Mouse (Mus musculus) spleen, postnatal 14 days (tissue): ENCODE measurements at regions not wholly inside any gene's neighbourhood (a gene's known extent, or its start where the extent isn't known, plus 50 kb on each side); places are given as distances from the start of the nearest gene placed in this dataset.

Source experiments
- DNase-seq, 2 experiments: peaks; one replicate each; pipeline ENCODE4 v3.0.0; 2021 to 2022; ENCODE audit warnings: low spot score in 2 of 2

DNA sequence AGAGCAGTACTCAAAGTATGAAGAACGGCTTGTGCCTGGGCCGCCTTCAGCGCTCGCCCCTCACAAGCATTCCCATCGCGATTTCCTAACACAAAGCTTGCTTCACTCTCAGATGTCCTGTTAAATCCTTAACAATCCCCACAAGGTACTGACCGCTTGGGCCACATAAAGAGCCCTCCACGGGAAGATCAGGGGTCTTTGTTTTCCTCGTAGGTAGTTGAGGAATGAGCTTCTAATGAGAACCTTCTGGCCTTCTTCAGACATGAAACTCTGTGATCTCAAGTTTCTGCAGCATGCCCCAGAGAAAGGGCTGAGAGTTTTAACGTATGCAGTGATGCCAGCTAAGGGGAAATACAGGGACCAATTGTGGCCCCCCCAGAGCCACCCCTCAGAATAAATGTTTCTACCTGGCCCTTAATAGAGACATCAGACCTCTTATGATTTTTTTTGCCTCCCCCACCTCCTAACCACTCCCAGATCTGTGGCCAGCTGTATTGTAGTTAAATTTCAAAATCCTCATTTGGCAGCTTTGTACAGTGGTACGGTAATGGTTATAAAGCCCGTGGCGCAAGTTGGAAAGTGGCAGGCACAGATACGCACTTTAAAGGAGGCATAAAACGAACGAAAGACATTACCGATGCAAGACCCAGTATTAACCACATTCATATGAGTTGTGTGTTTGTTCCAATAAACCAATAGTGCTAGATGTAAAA is 618.6 kb downstream of the Epha4 start:
- DNase-seq = no peak

DNA sequence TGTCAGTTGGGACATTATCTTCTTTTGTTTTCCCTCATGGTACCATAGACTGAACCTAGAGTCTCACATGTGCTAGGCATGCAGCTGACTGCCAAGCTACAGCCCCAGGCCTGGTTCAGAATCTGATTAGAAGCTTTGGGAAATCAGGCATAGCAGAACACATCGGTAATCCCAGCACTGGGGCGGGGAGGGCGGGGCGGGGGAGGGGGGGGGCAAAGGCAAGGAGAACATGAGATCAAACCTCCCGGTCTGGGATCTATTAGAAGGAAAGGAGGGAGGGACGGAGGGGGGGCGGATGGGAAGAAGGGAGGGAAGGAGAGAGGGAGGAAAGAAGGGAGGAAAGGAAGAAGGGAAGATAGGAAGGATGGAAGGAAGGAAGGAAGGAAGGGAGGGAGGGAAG is 617.5 kb downstream of the Epha4 start:
- no peak for DNase-seq

DNA sequence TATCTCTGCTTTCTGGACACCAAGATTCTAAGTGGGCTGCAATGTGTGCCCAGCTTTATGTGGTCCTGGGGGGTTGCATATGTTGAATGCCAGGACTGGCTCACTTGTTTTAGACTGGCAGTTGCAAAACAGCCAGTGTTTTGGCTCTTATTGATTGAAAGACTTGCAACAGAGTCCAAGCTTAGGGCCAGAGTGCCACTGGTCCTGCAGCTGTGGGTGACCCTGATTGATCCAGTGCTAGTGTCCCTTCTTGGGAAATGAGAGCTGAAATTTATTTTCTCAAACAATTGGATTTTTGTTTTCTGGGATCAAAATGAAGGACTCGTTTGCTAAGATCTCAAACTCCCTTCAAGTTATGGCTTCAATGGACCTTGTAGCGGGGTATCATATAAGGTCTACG is 603.4 kb downstream of the Epha4 start:
- no peak for DNase-seq

DNA sequence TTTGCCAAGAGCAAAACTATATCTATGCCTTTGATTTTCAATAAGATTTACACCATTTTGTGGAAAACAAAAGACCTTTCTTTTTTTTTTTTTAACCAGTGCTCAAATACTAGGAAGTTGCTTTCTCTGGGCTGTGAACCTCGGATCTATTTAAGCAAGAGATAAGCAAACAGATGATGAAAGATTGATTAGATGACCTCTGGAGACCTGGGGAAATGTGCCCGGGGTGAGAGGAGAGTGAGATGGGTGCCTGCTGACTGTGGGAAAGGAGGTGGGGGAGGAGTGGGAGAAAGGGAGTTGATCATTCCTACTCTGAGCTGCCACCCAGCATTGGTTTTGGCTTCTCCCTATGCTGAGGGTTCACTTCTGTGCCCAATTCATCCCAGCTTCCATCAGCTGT is 595.3 kb downstream of the Epha4 start:
- no peak for DNase-seq

DNA sequence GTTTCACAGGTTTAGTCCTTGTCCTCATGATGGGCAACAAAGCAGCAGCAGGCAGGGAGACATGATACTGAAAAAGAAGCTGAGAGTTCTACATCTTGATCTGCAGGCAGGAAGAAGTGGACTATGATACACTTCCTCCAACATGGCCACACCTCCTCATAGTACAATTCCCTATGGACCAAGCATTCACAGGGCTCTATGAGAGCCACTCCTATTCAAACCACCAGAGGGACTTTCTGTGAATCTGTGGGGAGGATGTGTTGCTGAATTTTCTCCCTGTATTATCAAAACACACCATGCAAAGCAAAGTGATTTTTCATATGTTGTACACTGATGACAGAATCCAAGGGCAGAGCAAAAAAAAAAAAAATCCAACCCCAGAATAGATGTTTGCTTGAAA is 594.3 kb downstream of the Epha4 start:
- no peak for DNase-seq

DNA sequence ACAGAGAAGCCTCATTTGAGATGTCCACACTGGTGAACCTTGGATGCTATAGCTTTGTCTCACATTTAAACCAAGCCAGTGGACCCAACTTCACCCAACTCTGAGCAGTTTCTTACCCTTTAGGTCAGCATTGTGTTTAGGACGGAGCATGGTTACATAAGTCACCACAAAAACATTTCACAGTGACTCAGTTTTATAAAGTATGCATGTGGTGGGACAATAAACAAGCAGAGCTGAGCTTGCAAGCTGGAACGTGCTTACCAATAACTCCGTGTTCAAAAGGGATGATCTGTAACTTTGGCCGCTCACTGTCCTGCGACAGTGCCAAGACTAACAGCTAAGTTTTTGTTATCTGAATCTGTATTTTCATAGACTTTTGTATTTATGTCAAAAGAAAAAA is 587.8 kb downstream of the Epha4 start:
- no peak for DNase-seq

DNA sequence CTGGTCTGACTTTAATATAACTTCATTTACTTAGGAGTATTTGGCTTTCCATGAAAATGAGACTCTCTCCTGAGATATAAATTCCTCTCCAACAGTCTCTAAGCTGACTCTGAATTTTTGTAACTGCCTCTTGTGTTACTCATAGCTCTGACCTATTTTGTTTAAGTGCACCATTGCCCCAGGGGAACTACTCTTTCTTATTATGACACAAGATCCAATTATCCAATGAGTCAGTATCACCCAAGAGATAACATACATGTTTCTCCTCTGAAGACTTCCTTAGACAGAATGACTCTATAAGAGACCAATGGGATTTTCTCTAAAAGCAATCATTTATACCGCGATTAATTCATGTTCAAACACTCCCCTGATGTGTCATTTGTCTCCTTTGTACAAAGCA is 586.9 kb downstream of the Epha4 start:
- no peak for DNase-seq

DNA sequence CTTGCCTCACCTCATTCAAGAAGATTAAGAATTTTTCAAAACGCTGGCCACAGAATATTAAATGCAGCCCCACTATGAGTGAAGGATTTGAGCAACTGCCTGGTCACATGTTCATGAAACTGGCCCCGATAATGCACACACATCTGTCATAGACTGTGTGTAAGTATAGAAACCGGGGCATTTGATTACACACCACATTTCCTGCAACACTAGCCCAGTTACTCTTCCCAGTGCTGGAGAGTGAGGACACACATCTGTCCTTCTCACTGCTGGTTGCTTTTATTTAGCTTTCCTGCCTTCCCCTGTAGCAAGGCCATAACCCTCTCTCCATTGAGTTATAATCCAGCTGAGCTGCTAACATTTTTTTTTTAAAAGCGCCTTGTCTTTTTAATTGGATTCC is 581.4 kb downstream of the Epha4 start:
- DNase-seq = no peak

DNA sequence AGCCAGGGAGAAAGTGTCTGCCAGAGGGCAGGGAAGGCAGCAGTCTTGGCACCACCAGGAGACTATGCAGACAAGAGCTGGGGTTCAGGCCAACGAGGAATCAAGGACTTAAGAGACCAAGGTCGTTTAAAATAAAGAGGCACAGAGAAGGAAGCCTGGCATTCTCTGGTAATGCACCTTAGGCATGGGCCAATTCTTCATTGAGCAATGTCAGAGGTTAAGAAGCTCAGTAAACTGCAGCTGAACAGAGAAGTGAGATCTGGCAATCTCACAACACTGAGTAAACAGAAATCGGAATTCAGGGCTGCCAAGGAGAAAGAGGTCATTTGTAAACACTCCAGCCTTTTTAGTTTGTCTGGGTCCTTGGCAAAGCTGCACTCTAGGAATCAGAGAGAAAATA is 572.2 kb downstream of the Epha4 start:
- no peak for DNase-seq

DNA sequence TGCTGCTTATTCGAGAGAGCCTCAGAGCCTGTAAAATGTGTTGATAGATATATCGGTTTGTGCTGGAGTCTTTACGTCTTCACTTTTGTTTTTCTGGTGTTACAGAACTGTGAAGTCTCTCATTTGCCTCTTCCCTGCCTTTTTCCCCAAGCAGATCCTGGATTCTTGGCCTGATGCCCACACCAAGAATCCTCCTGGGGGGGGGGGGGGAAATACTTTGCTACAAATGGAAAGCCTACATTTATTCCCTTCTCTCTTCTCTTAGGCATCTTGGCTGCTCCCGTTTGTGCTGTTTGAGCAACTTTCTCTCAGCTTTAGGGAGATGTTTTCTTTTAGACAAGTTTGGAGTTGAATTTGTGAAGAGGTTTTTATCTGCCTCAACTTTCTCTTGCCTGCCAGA is 570.8 kb downstream of the Epha4 start:
- DNase-seq = no peak

DNA sequence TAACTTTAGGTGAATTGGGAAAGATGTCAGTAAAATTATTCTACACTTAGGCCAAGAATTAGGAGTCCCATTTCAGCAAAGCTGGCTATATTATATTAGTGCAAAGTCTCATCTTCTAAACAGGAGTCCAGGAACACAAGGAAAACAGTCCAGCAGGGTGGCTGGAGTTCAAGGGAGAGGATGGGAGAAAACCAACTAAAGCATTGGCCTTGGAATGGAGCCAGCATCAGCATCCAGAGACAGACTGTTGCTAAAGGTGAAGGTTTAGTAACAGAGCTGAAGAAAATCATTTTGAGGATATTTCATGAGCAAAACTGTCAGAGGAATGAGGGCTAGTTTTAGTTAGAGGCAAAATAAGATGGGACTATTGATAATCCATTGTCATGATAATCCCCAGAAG is 559.9 kb downstream of the Epha4 start:
- DNase-seq = no peak

DNA sequence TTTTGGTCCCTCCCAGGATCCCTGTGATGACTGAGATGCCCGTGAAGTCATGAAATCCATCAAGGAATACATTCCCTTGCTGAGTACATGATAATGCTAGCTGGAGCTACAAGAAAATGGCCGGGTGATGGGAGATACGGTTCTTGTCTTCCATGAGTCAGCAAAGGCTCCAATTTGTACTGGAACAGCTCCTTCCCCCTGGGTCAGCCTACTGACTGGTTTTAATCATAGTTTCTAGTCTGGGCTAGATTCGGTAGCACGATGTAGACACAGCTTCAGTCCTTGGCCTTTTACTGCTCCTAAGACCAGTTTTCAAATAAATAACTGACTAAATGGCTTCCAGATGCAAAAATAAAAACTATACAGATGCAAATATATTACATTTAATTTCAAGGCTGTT is 557.5 kb downstream of the Epha4 start:
- DNase-seq = no peak

DNA sequence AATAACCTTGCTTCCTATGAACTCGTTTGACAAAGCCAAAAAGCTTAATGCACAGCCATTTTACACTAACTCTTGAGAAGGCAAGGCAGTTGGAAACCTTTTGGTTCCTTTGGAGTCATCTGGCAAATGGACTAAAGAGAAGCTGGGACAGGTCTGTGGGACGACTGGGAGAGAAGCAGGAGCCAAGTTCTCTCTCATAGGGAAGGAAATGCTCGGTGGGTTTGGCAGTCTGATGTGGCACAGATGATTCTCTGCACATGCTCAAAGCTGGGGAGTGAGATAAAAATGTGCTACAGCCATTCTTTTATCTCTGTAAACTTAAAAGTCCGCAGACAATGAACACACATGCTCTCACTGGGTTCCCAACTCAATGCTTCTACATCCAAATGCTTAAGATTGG is 556.2 kb downstream of the Epha4 start:
- DNase-seq = no peak

DNA sequence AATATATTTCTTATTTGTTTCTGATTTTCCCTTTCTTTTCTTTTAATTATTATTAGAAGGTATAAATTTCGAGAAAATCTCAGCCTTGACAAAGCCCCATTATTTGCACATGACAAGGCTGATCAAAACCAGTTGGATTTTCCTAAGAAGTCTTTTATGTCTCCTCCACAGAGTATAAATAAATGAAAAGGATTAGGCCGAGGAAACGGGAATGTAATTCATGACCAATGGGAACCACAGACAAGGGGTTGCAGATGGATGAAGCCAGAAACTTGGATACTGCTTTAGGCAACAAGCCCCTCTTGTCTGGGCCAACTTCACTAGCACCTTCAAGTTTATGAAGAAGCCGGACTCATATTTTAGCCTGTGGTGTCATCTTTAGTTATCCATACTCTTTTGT is 542.4 kb downstream of the Epha4 start:
- no peak for DNase-seq

DNA sequence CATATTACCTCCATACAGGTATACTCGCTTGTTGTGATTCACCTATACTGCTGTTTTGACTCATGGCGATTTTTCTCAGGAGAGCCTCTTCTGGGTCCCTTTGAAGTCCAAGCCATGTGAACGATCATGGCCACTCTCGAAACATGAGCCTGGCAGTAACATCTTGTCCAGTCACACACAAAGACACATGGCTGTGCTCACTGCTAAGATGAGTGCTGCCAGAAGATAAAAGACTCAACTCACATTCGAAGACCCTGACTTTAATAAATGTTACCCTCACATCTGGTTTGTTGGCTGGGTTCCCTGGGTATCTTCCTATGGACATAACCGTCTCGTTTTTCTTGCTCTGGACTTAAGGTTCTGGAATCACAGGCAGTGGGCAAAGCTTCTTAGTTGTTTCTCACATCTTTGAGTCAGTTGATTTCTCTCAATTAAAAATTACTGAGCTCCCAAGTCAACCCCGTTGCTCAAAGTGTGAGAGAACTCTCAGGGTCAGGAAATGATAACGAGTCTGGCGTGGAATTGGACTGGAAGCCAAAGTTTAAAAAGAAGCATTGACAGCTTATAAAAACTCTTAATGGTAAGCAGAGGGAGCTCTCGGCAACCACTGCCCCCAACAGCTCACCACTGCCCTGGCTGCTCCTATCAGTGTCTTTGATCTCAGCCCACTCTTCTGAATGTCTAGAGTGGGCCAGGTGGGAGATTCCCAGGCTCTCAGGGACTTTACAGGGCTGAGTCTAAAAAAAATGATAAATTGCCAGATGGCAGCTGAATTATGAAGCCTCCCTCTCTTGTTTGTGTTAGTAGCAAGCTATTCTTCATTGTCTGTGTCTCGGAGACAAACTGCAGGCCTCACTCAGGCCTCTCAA is 539.6 kb downstream of the Epha4 start:
- DNase-seq = no peak

DNA sequence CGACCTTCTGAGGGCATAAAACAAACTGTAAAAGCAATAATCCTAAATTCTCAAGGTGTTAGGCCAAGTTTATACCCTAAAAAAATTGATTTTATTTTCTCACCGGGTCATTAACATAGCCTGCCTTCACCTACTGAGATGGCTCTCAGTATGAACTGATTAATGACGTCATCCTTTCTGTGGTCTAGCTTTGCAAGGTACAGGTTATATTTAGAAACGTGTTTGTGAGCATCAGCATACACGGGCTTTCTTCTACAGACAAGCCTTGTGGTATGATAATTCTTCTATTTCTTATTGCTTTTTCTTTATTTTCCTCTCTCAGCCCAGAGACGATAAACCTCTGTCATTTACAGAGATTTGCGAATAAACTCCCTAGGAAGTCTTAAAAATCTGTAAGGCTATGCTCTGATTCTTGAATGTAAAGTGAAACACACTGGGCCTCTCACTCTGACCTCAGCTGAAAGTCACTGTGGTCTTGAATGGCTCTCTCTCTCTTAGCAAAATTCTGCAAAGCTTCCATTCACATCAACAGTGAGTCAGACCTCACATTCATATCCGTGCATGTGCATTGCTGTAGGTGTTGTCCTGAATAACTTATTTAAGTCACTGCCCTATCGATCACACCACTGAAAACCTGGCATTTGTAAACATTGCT is 534.3 kb downstream of the Epha4 start:
- no peak for DNase-seq

DNA sequence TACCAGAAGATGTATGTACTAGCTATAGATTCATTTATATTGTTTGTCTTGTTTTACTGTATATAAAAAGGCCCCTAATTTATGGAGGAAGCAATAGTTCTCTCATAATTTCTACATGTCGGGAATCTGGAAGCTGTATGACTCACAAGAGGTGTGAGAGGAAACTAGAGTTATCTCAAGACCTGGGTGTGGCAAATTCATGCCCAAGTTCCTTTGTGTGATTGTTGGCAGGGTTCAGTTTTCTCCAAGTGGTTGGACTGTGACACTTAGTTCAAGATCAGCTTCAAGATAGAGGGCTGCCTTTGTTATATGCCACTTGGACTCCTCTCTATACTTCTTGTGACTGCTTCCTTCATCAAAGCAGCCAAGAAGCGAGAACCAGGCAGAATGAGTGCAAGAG is 521.1 kb downstream of the Epha4 start:
- DNase-seq = no peak

DNA sequence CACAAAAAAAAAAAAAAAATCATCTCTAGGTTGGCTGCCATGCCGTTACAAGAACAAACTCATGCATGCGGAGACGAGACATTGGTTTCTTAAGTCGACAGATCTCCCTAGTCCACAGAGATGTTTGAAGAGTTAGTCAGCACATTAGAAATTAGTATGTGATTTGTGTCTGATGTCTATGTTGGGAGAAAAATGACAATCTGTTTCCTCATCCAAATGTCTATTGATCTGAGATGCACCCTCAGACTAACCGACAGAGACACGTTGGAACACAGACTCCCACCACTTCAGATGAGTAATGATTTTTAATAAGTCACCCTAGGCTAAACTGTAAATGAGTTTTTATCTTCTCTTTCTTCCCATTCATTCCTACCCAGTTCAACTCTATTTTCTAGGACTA is 506.9 kb downstream of the Epha4 start:
- DNase-seq = no peak

DNA sequence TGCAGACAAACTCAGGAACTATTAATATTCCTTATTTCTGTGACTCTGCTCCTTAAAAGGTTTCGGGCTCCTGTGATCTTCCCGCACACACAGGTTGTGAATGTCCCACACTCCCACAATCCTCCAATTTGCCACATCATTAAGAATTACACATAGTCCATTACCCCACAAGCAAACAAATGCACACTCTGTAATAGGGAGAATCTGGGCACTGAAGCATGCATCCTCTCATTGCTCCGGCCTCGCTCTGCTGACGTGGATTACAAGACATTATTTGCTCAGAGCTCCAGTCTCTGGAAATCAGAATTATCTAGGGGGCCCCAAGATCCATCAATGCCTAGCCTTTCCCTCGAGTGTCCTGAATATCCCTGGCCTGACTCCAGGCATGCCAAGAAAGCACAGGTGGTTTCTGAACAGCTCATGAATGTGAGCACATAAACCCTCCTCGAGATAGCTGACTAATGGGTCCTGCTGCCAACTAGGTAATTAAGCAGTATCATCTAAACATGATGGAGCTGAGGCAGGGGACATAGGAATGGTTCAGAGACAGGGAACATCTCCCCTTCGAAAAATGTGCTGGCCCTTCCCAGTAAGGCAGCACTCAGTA is 504.2 kb downstream of the Epha4 start:
- no peak for DNase-seq

DNA sequence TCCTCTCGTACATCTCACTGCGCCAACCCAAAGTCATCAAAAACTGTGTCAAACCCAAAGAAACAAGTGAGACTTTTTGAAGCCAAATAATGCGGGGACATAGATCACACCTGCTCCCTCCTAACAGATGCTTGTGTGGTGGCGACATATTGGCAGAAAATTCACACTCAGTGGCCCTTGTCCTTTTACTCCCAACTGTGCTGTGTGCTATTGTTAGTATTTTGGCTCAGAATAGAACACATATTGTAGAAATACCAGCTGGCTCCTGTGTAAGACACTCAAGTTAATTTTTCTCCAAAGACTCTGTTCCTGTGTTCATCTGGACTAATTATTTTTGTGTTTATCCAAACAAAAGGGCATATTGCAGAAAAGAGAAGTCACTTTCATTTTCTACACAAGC is 487.2 kb downstream of the Epha4 start:
- no peak for DNase-seq

DNA sequence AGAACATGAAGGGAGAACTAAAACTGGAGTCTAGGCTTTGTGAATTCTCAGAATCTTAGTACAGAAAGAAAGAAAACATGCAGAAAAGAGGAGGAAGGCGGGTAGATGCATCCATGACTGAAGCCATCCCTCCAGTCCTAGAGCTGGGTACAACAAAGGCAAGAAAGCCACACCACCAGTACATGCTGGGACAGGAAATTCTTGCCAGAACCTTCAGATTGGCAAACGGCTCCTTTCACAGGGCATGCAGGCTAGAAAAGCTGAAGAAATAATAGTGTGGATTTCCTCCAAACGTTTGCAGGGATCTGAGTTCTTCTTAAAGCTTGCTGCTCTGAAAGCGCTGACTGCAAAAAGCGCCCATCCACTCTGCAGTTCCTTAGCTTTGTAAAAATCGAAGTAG is 486.7 kb downstream of the Epha4 start:
- no peak for DNase-seq

DNA sequence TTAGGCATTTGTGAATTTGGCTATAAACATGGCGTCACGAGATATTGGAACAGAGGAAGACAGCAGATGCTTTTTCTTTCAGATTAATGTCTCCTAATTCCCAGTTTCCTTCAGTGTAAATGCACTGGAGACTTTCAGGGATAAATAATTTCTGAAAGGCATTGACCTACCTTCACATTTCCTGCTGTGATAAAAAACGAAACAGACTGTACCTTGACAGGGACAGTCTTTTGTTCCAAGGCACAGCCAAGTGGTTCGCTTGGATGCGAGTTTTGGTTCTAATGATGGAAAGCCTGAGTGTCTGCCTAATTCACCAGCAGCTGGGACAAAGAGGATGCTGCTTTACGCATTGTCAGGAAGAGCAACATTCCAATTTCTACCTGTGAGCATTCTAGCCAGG is 485.8 kb downstream of the Epha4 start:
- no peak for DNase-seq
